Mouse (Mus musculus) CH12F3 (cell line): ENCODE measurements around the gene Schip1.

Source experiments
- in situ Hi-C: fragments of 300-500 bp; cut with MboI; formaldehyde crosslinking; loops from 2 replicates; pipeline ENCODE4 v1.14.3; 2020; ENCODE audit warnings: low sequenced_read_pairs

Schip1 gene

GRCm38 (mm10) chr3:68467941-68468687 lies 403.5 kb downstream of the Schip1 start:
- in situ Hi-C loops = no loop called here

- in situ Hi-C loops = no loop called here
These were observed 405.0 kb downstream of the Schip1 start for GRCm38 (mm10) chr3:68469643-68470042.

- in situ Hi-C loops = no loop called here
These were observed 405.5 kb downstream of the Schip1 start for GRCm38 (mm10) chr3:68470061-68470460.

GRCm38 (mm10) chr3:68470622-68471021 lies 406.0 kb downstream of the Schip1 start:
- in situ Hi-C loops = no loop called here

- in situ Hi-C loops = no loop called here
These were observed 411.7 kb downstream of the Schip1 start for GRCm38 (mm10) chr3:68476336-68476735.

- in situ Hi-C loops = no loop called here
These were observed 412.9 kb downstream of the Schip1 start for GRCm38 (mm10) chr3:68477478-68477877.

- in situ Hi-C loops = no loop called here
These were observed 414.7 kb downstream of the Schip1 start for GRCm38 (mm10) chr3:68479266-68479665.

GRCm38 (mm10) chr3:68483517-68483916 lies 418.9 kb downstream of the Schip1 start:
- in situ Hi-C loops = no loop called here

GRCm38 (mm10) chr3:68484021-68484420 lies 419.4 kb downstream of the Schip1 start:
- in situ Hi-C loops = no loop called here

GRCm38 (mm10) chr3:68484561-68484960 lies 420.0 kb downstream of the Schip1 start:
- in situ Hi-C loops = no loop called here

- in situ Hi-C loops = no loop called here
These were observed 423.0 kb downstream of the Schip1 start for GRCm38 (mm10) chr3:68487621-68488020.

GRCm38 (mm10) chr3:68488316-68488715 lies 423.7 kb downstream of the Schip1 start:
- in situ Hi-C loops = no loop called here

GRCm38 (mm10) chr3:68491516-68491915 lies 426.9 kb downstream of the Schip1 start:
- in situ Hi-C loops = no loop called here

GRCm38 (mm10) chr3:68492066-68492465 lies 427.5 kb downstream of the Schip1 start:
- in situ Hi-C loops = no loop called here

- in situ Hi-C loops = no loop called here
These were observed 427.9 kb downstream of the Schip1 start for GRCm38 (mm10) chr3:68492513-68492912.

GRCm38 (mm10) chr3:68493170-68493585 lies 428.6 kb downstream of the Schip1 start:
- in situ Hi-C loops = no loop called here

GRCm38 (mm10) chr3:68493586-68494295 lies 429.1 kb downstream of the Schip1 start:
- in situ Hi-C loops = no loop called here

- in situ Hi-C loops = no loop called here
These were observed 429.9 kb downstream of the Schip1 start for GRCm38 (mm10) chr3:68494296-68495095.

GRCm38 (mm10) chr3:68495096-68495735 lies 430.6 kb downstream of the Schip1 start:
- in situ Hi-C loops = no loop called here

- in situ Hi-C loops = no loop called here
These were observed 431.2 kb downstream of the Schip1 start for GRCm38 (mm10) chr3:68495736-68496242.

GRCm38 (mm10) chr3:68496513-68496912 lies 431.9 kb downstream of the Schip1 start:
- in situ Hi-C loops = no loop called here
